Mouse (Mus musculus) erythroblast, embryonic 14.5 days (primary cell): ENCODE data around the gene Ccdc85b.

Experiments
- GATA1 ChIP-seq: IDR thresholded peaks from 2 replicates; pipeline ENCODE4 v1.6.1; 2012; ENCODE audit warnings: low read length, inconsistent platforms, mixed read lengths
- TAL1 ChIP-seq: IDR thresholded peaks from 3 replicates; pipeline ENCODE4 v1.6.1; 2012; ENCODE audit warnings: low read length, inconsistent platforms, mixed read lengths

- TF ChIP-seq TAL1 (no peak), GATA1 (no peak)
These were observed 5.9 kb downstream of the Ccdc85b start for GRCm38 (mm10) chr19:5451766-5452165.
